Mouse (Mus musculus) limb, embryonic 13.5 days (tissue): ENCODE data around the gene Prf1. TPM values are rescaled to one million over a fixed set of nuclear protein-coding genes. Genes with fewer than 3 reads are reported as not detected.

Experiments used
- ATAC-seq: fragments of 200-750 bp; cut with Nextera tagmentation; 2 replicates; pipeline ENCODE4 v1.8.0; 2017; ENCODE audit warnings: low read depth, moderate number of reproducible peaks, moderate TSS enrichment; ENCODE audit not compliant: low FRiP score
- H3K27ac ChIP-seq: fragments of 300-500 bp; sonication (generic); 2 replicates; pipeline ENCODE4 v1.5.1; 2015; ENCODE audit warnings: inconsistent platforms, mild to moderate bottlenecking, moderate library complexity
- H3K27me3 ChIP-seq: fragments of 300-500 bp; sonication (generic); 2 replicates; pipeline ENCODE4 v1.6.1; 2015; ENCODE audit warnings: mild to moderate bottlenecking, inconsistent platforms
- H3K36me3 ChIP-seq: fragments of 300-500 bp; sonication (generic); 2 replicates; pipeline ENCODE4 v1.6.1; 2015; ENCODE audit warnings: inconsistent platforms, mild to moderate bottlenecking, moderate library complexity
- H3K4me1 ChIP-seq: fragments of 300-500 bp; sonication (generic); 2 replicates; pipeline ENCODE4 v1.6.1; 2015; ENCODE audit warnings: inconsistent platforms
- H3K4me2 ChIP-seq: fragments of 300-500 bp; sonication (generic); replicated peaks from 2 replicates; pipeline ENCODE4 v1.6.1; 2015; ENCODE audit warnings: inconsistent platforms, mild to moderate bottlenecking, moderate library complexity
- H3K4me3 ChIP-seq: fragments of 300-500 bp; sonication (generic); 2 replicates; pipeline ENCODE4 v1.5.1; 2015; ENCODE audit warnings: moderate library complexity, mild to moderate bottlenecking, inconsistent platforms
- H3K9ac ChIP-seq: fragments of 300-500 bp; sonication (generic); 2 replicates; pipeline ENCODE4 v1.6.1; 2015; ENCODE audit warnings: mild to moderate bottlenecking, inconsistent platforms
- H3K9me3 ChIP-seq: fragments of 300-500 bp; sonication (generic); 2 replicates; pipeline ENCODE4 v1.6.1; 2016; ENCODE audit warnings: inconsistent platforms
- WGBS: fragments of 180-500 bp; shearing (Covaris S2); methylation state at CpG from one replicate; pipeline ENCODE4 v1.1.7; 2015; 5-methylcytosine and 5-hydroxymethylcytosine counted together
- polyA plus RNA-seq: library from polyadenylated mRNA; unstranded; fragments of >200 nt; fragmentation: Nextera tagmentation; extraction: Ambion mirVana; gene quantifications from 2 replicates; pipeline ENCODE4 v1.2.1, GENCODE M21; 2015

Gene Prf1
- polyA plus RNA-seq, 1 experiment from 2014 or later, result 0.05 TPM

- H3K9ac ChIP-seq, result no peak overlapping the region
- H3K36me3 ChIP-seq, result peaks cover 23% of the 10 kb centered on the region
- no peak overlapping the region for H3K4me2 ChIP-seq
- H3K27ac ChIP-seq, result peak overlapping the region; percentile 28; the same call in 1 of the 2 replicates
- no peaks in the 10 kb centered on the region for H3K9me3 ChIP-seq
- 36% methylated on average over 9 of the region's 9 CpGs for WGBS
- peaks cover 33% of the 10 kb centered on the region for H3K4me1 ChIP-seq
- H3K27me3 ChIP-seq, result no peaks in the 10 kb centered on the region
- peak; percentile 52; the same call in 1 of the 2 replicates for ATAC-seq
- no peak overlapping the region for H3K4me3 ChIP-seq
Measured at GRCm38 (mm10) chr10:61325782-61326328, 28.2 kb downstream of the Prf1 start.

GRCm38 (mm10) chr10:61327545-61327944, 29.9 kb downstream of the Prf1 start:
- Histone ChIP-seq H3K36me3 (peaks cover 9% of the 10 kb centered on the region; the same call in 1 of the 2 replicates), H3K4me1 (peaks cover 38% of the 10 kb centered on the region), H3K4me2 (no peak overlapping the region), H3K27ac (no peak overlapping the region), H3K9ac (no peak overlapping the region; the same call in 1 of the 2 replicates), H3K9me3 (no peaks in the 10 kb centered on the region), H3K4me3 (no peak overlapping the region), H3K27me3 (no peaks in the 10 kb centered on the region)
- no peak for ATAC-seq
- 88% methylated on average over 10 of the region's 10 CpGs for WGBS

GRCm38 (mm10) chr10:61328927-61329326, 31.3 kb downstream of the Prf1 start:
- Histone ChIP-seq H3K27me3 (no peaks in the 10 kb centered on the region), H3K4me1 (peaks cover 38% of the 10 kb centered on the region), H3K36me3 (peaks cover 9% of the 10 kb centered on the region), H3K27ac (no peak overlapping the region), H3K9me3 (no peaks in the 10 kb centered on the region), H3K4me3 (no peak overlapping the region), H3K4me2 (no peak overlapping the region), H3K9ac (no peak overlapping the region)
- ATAC-seq, result no peak
- 44% methylated on average over 7 of the region's 7 CpGs for WGBS

GRCm38 (mm10) chr10:61331046-61331445, 33.4 kb downstream of the Prf1 start:
- Histone ChIP-seq H3K27ac (no peak overlapping the region), H3K27me3 (no peaks in the 10 kb centered on the region), H3K4me1 (peaks cover 29% of the 10 kb centered on the region), H3K4me3 (no peak overlapping the region), H3K9me3 (no peaks in the 10 kb centered on the region), H3K9ac (no peak overlapping the region), H3K4me2 (no peak overlapping the region), H3K36me3 (peaks cover 9% of the 10 kb centered on the region)
- 80% methylated on average over 5 of the region's 5 CpGs for WGBS
- no peak for ATAC-seq

GRCm38 (mm10) chr10:61334545-61334944, 36.9 kb downstream of the Prf1 start:
- H3K9ac ChIP-seq, result no peak overlapping the region
- peaks cover 6% of the 10 kb centered on the region; the same call in 1 of the 2 replicates for H3K4me1 ChIP-seq
- H3K27me3 ChIP-seq, result no peaks in the 10 kb centered on the region
- no peak overlapping the region for H3K27ac ChIP-seq
- H3K4me3 ChIP-seq, result no peak overlapping the region
- no peaks in the 10 kb centered on the region for H3K9me3 ChIP-seq
- WGBS, result 72% methylated on average over 7 of the region's 7 CpGs
- no peak overlapping the region for H3K4me2 ChIP-seq
- ATAC-seq, result no peak
- H3K36me3 ChIP-seq, result peaks cover 17% of the 10 kb centered on the region

GRCm38 (mm10) chr10:61336137-61336536, 38.5 kb downstream of the Prf1 start:
- H3K27ac ChIP-seq, result no peak overlapping the region
- H3K4me3 ChIP-seq, result no peak overlapping the region
- H3K4me2 ChIP-seq, result no peak overlapping the region
- WGBS, result 25% methylated on average over 6 of the region's 6 CpGs
- H3K9ac ChIP-seq, result no peak overlapping the region
- peaks cover 2% of the 10 kb centered on the region; the same call in 1 of the 2 replicates for H3K4me1 ChIP-seq
- H3K27me3 ChIP-seq, result no peaks in the 10 kb centered on the region
- ATAC-seq, result peak; percentile 14; the same call in 1 of the 2 replicates
- H3K9me3 ChIP-seq, result no peaks in the 10 kb centered on the region
- H3K36me3 ChIP-seq, result peaks cover 22% of the 10 kb centered on the region

GRCm38 (mm10) chr10:61336592-61336991, 39.0 kb downstream of the Prf1 start:
- no peak overlapping the region for H3K4me3 ChIP-seq
- no peak for ATAC-seq
- WGBS, result 80% methylated on average over 5 of the region's 5 CpGs
- H3K27me3 ChIP-seq, result no peaks in the 10 kb centered on the region
- no peaks in the 10 kb centered on the region for H3K4me1 ChIP-seq
- no peak overlapping the region for H3K27ac ChIP-seq
- H3K9me3 ChIP-seq, result no peaks in the 10 kb centered on the region
- no peak overlapping the region for H3K4me2 ChIP-seq
- H3K36me3 ChIP-seq, result peaks cover 22% of the 10 kb centered on the region
- no peak overlapping the region for H3K9ac ChIP-seq

GRCm38 (mm10) chr10:61337665-61338064, 40.0 kb downstream of the Prf1 start:
- no peak overlapping the region for H3K27ac ChIP-seq
- no peak overlapping the region for H3K9ac ChIP-seq
- no peaks in the 10 kb centered on the region for H3K27me3 ChIP-seq
- no peak for ATAC-seq
- peaks cover 29% of the 10 kb centered on the region for H3K36me3 ChIP-seq
- no peak overlapping the region for H3K4me2 ChIP-seq
- H3K4me1 ChIP-seq, result no peaks in the 10 kb centered on the region
- no peak overlapping the region for H3K4me3 ChIP-seq
- 90% methylated on average over 11 of the region's 11 CpGs for WGBS
- H3K9me3 ChIP-seq, result no peaks in the 10 kb centered on the region

GRCm38 (mm10) chr10:61339216-61339615, 41.6 kb downstream of the Prf1 start:
- Histone ChIP-seq H3K4me1 (no peaks in the 10 kb centered on the region), H3K4me2 (no peak overlapping the region), H3K27me3 (no peaks in the 10 kb centered on the region), H3K4me3 (no peak overlapping the region), H3K27ac (no peak overlapping the region), H3K9me3 (no peaks in the 10 kb centered on the region), H3K9ac (no peak overlapping the region), H3K36me3 (peaks cover 26% of the 10 kb centered on the region)
- WGBS, result 92% methylated on average over 9 of the region's 9 CpGs
- no peak for ATAC-seq

GRCm38 (mm10) chr10:61340247-61340646, 42.6 kb downstream of the Prf1 start:
- Histone ChIP-seq H3K36me3 (peaks cover 26% of the 10 kb centered on the region), H3K4me2 (no peak overlapping the region), H3K4me1 (no peaks in the 10 kb centered on the region), H3K4me3 (no peak overlapping the region), H3K9me3 (no peaks in the 10 kb centered on the region), H3K9ac (no peak overlapping the region), H3K27ac (no peak overlapping the region), H3K27me3 (no peaks in the 10 kb centered on the region)
- WGBS, result 81% methylated on average over 9 of the region's 9 CpGs
- no peak for ATAC-seq

- H3K36me3 ChIP-seq, result peaks cover 26% of the 10 kb centered on the region
- no peaks in the 10 kb centered on the region for H3K9me3 ChIP-seq
- WGBS, result 95% methylated on average over 5 of the region's 5 CpGs
- H3K9ac ChIP-seq, result no peak overlapping the region
- no peak overlapping the region for H3K27ac ChIP-seq
- H3K27me3 ChIP-seq, result no peaks in the 10 kb centered on the region
- H3K4me3 ChIP-seq, result no peak overlapping the region
- peaks cover under 1% of the 10 kb centered on the region; the same call in 1 of the 2 replicates for H3K4me1 ChIP-seq
- no peak for ATAC-seq
- no peak overlapping the region for H3K4me2 ChIP-seq
Measured at GRCm38 (mm10) chr10:61341045-61341444, 43.4 kb downstream of the Prf1 start.

GRCm38 (mm10) chr10:61341557-61341956, 43.9 kb downstream of the Prf1 start:
- Histone ChIP-seq H3K4me3 (no peak overlapping the region), H3K27ac (no peak overlapping the region), H3K9me3 (no peaks in the 10 kb centered on the region), H3K27me3 (no peaks in the 10 kb centered on the region), H3K36me3 (peaks cover 26% of the 10 kb centered on the region), H3K9ac (no peak overlapping the region), H3K4me1 (peaks cover 6% of the 10 kb centered on the region), H3K4me2 (no peak overlapping the region)
- WGBS, result 72% methylated on average over 6 of the region's 6 CpGs
- no peak for ATAC-seq

- peaks cover 11% of the 10 kb centered on the region for H3K4me1 ChIP-seq
- no peak for ATAC-seq
- no peak overlapping the region for H3K4me2 ChIP-seq
- WGBS, result 92% methylated on average over 13 of the region's 13 CpGs
- H3K27me3 ChIP-seq, result no peaks in the 10 kb centered on the region
- no peak overlapping the region for H3K9ac ChIP-seq
- no peaks in the 10 kb centered on the region for H3K9me3 ChIP-seq
- H3K4me3 ChIP-seq, result no peak overlapping the region
- peaks cover 31% of the 10 kb centered on the region for H3K36me3 ChIP-seq
- no peak overlapping the region for H3K27ac ChIP-seq
Measured at GRCm38 (mm10) chr10:61342750-61343149, 45.1 kb downstream of the Prf1 start.
